Mouse (Mus musculus) heart, embryonic 15.5 days (tissue): ENCODE measurements around the gene Myh6. TPM values are rescaled to one million over a fixed set of nuclear protein-coding genes. Genes with fewer than 3 reads are reported as not detected.
A peak's percentile ranks its signal among the peaks of the same experiment; 100 is the strongest.
"Not testable (repeated sequence)": the region's sequence is repeated elsewhere in the genome, so short reads cannot be mapped to it uniquely, and the experiment has no call there.

Experiments used
- ATAC-seq: fragments of 200-750 bp; cut with Nextera tagmentation; replicated peaks from 2 replicates; pipeline ENCODE4 v1.8.0; 2017; ENCODE audit warnings: low read depth, moderate TSS enrichment; ENCODE audit not compliant: insufficient number of reproducible peaks, insufficient read depth, low FRiP score
- H3K27ac ChIP-seq: fragments of 300-500 bp; sonication (generic); 2 replicates; pipeline ENCODE4 v1.5.1; 2015; ENCODE audit warnings: mild to moderate bottlenecking, inconsistent platforms
- H3K27me3 ChIP-seq: fragments of 300-500 bp; sonication (generic); 2 replicates; pipeline ENCODE4 v1.6.1; 2015; ENCODE audit warnings: inconsistent platforms
- H3K36me3 ChIP-seq: fragments of 300-500 bp; sonication (generic); 2 replicates; pipeline ENCODE4 v1.6.1; 2015; ENCODE audit warnings: mild to moderate bottlenecking, inconsistent platforms
- H3K4me1 ChIP-seq: fragments of 300-500 bp; sonication (generic); replicated peaks from 2 replicates; pipeline ENCODE4 v1.6.1; 2015; ENCODE audit warnings: inconsistent platforms
- H3K4me2 ChIP-seq: fragments of 300-500 bp; sonication (generic); 2 replicates; pipeline ENCODE4 v1.6.1; 2015; ENCODE audit warnings: inconsistent platforms, mild to moderate bottlenecking, moderate library complexity
- H3K4me3 ChIP-seq: fragments of 300-500 bp; sonication (generic); 2 replicates; pipeline ENCODE4 v1.5.1; 2015; ENCODE audit warnings: mild to moderate bottlenecking, inconsistent platforms
- H3K9ac ChIP-seq: fragments of 300-500 bp; sonication (generic); 2 replicates; pipeline ENCODE4 v1.6.1; 2015; ENCODE audit warnings: mild to moderate bottlenecking, inconsistent platforms
- H3K9me3 ChIP-seq: fragments of 300-500 bp; sonication (generic); replicated peaks from 2 replicates; pipeline ENCODE4 v1.6.1; 2016; ENCODE audit warnings: inconsistent platforms
- WGBS: fragments of 180-500 bp; shearing (Covaris S2); methylation state at CpG from one replicate; pipeline ENCODE4 v1.1.7; 2015; ENCODE audit warnings: mixed read lengths; 5-methylcytosine and 5-hydroxymethylcytosine counted together
- polyA plus RNA-seq: library from polyadenylated mRNA; unstranded; fragments of >200 nt; fragmentation: Nextera tagmentation; extraction: Ambion mirVana; gene quantifications from 2 replicates; pipeline ENCODE4 v1.2.1, GENCODE M21; 2015

The Myh6 gene
- polyA plus RNA-seq, 1 experiment from 2014 or later, result 2,004 TPM

GRCm38 (mm10) chr14:55003878-55004855 lies 37.4 kb upstream of the Myh6 start:
- H3K4me1 ChIP-seq, result peaks cover 62% of the 10 kb centered on the region
- no peaks in the 10 kb centered on the region for H3K36me3 ChIP-seq
- peak; percentile 86 for ATAC-seq
- peak overlapping the region; percentile 57 for H3K4me2 ChIP-seq
- H3K9me3 ChIP-seq, result no peaks in the 10 kb centered on the region
- H3K27ac ChIP-seq, result peak overlapping the region; percentile 99
- no peaks in the 10 kb centered on the region for H3K27me3 ChIP-seq
- H3K4me3 ChIP-seq, result peak overlapping the region; percentile 28
- 33% methylated on average over 18 of the region's 18 CpGs for WGBS
- H3K9ac ChIP-seq, result peak overlapping the region; percentile 54

DNA sequence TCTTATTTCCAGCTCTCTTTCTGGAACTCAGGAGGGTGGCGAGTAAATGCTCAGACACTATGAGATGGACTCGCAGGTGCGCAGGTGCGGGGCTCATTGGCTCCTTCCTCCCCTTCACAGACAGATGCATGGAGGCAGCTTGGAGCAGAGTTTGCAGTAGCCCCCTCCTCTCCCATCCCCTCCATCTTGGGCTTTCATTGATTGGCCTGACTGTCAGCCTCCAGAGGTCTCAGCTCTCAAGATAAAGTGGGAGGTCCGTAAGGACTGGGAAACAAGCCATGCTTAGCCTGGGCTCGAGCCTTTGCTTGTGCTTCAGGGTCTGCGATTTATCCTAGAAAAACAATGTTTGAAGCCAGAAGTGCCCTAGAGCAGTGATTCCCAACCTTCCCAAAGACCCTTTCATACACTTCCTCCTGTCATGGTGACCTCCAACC lies 36.0 kb upstream of the Myh6 start:
- 23% methylated on average over 7 of the region's 7 CpGs for WGBS
- Histone ChIP-seq H3K4me2 (peak overlapping the region; percentile 29), H3K9me3 (no peaks in the 10 kb centered on the region), H3K36me3 (no peaks in the 10 kb centered on the region), H3K4me3 (no peak overlapping the region), H3K27me3 (no peaks in the 10 kb centered on the region), H3K27ac (peak overlapping the region; percentile 99), H3K9ac (0 out of 2 replicates have a peak overlapping the region, but pooled peaks have one; percentile 0), H3K4me1 (peaks cover 68% of the 10 kb centered on the region)
- no peak for ATAC-seq

- peaks cover 69% of the 10 kb centered on the region for H3K4me1 ChIP-seq
- H3K4me2 ChIP-seq, result peak overlapping the region; percentile 29
- H3K36me3 ChIP-seq, result no peaks in the 10 kb centered on the region
- H3K27me3 ChIP-seq, result no peaks in the 10 kb centered on the region
- no peak overlapping the region for H3K4me3 ChIP-seq
- no peaks in the 10 kb centered on the region for H3K9me3 ChIP-seq
- H3K9ac ChIP-seq, result 0 out of 2 replicates have a peak overlapping the region, but pooled peaks have one; percentile 0
- ATAC-seq, result no peak
- 29% methylated on average over 12 of the region's 12 CpGs for WGBS
- peak overlapping the region; percentile 99 for H3K27ac ChIP-seq
Measured at GRCm38 (mm10) chr14:55001938-55002686, 35.4 kb upstream of the Myh6 start.

- Histone ChIP-seq H3K27ac (peak overlapping the region; percentile 53), H3K4me2 (no peak overlapping the region), H3K4me3 (no peak overlapping the region), H3K36me3 (no peaks in the 10 kb centered on the region), H3K4me1 (peaks cover 66% of the 10 kb centered on the region), H3K9me3 (no peaks in the 10 kb centered on the region), H3K9ac (no peak overlapping the region), H3K27me3 (no peaks in the 10 kb centered on the region)
- WGBS, result 97% methylated on average over 2 of the region's 2 CpGs
- ATAC-seq, result no peak
Measured at GRCm38 (mm10) chr14:55001446-55001845, 34.7 kb upstream of the Myh6 start.

DNA sequence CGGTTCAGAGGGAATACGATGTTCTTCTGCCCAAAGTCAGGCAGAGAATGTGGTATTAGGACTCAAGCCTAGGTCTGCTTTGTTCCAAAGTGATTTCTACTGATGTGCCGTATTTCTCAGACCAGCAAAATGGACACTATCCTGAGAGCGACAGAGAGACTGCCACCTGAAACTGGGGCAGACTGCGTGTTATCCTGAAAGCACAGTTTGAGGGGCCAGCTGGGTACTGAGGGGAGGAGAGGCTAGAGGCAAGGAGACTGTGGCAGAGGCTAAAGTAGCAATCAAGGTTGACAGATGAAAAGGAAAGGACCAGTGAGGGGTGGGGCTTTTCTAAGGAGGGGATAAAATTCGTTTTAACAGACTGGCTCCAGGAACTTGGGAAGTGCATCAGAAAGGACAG lies 34.1 kb upstream of the Myh6 start:
- Histone ChIP-seq H3K4me3 (no peak overlapping the region), H3K9me3 (no peaks in the 10 kb centered on the region), H3K4me2 (no peak overlapping the region), H3K27ac (peak overlapping the region; percentile 6; the same call in 1 of the 2 replicates), H3K27me3 (no peaks in the 10 kb centered on the region), H3K9ac (no peak overlapping the region), H3K36me3 (no peaks in the 10 kb centered on the region), H3K4me1 (peaks cover 67% of the 10 kb centered on the region)
- no peak for ATAC-seq
- WGBS, result 78% methylated on average over 6 of the region's 6 CpGs

- WGBS, result 77% methylated on average over 5 of the region's 5 CpGs
- H3K27ac ChIP-seq, result peak overlapping the region; percentile 6; the same call in 1 of the 2 replicates
Measured at GRCm38 (mm10) chr14:54999868-55000267, 33.1 kb upstream of the Myh6 start.

DNA sequence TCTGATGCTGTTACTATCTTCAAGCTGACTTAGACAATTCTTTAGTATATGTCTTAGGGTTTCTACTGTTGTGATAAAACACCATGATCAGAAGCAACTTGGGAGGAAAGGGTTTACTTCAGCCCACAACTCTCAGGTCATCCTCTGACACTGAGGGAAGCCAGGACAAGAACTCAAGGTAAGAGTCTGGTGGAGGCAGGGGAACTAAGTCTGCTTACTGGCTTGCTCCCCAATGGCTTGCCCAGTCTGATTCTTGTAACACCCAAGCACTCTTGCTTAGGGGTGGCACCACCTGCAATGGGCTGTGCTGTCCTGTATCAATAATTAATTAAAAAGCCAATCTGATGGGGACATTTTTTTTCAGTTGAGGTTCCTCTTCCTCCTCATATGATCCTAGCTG lies 32.0 kb upstream of the Myh6 start:
- Histone ChIP-seq H3K4me3 (no peak overlapping the region), H3K27ac (peak overlapping the region; percentile 99), H3K4me2 (0 out of 2 replicates have a peak overlapping the region, but pooled peaks have one; percentile 48), H3K36me3 (no peaks in the 10 kb centered on the region), H3K9ac (no peak overlapping the region), H3K9me3 (no peaks in the 10 kb centered on the region), H3K4me1 (peaks cover 65% of the 10 kb centered on the region), H3K27me3 (no peaks in the 10 kb centered on the region)
- ATAC-seq, result no peak

More at GRCm38 (mm10) chr14:54999868-55000267, 33.1 kb upstream of the Myh6 start:
- not testable (repeated sequence) for H3K4me2 ChIP-seq, H3K9me3 ChIP-seq, ATAC-seq, H3K9ac ChIP-seq, H3K27me3 ChIP-seq, H3K36me3 ChIP-seq, H3K4me3 ChIP-seq
- H3K4me1 ChIP-seq, result peaks cover 71% of the 10 kb centered on the region

- Histone ChIP-seq H3K4me3 (peak overlapping the region; percentile 20), H3K4me2 (peak overlapping the region; percentile 48), H3K9me3 (no peaks in the 10 kb centered on the region), H3K36me3 (no peaks in the 10 kb centered on the region), H3K9ac (peak overlapping the region; percentile 64), H3K4me1 (peaks cover 51% of the 10 kb centered on the region), H3K27me3 (no peaks in the 10 kb centered on the region), H3K27ac (peak overlapping the region; percentile 99)
- ATAC-seq, result 0 out of 2 replicates have a peak, but pooled peaks have one; percentile 9
- 38% methylated on average over 4 of the region's 4 CpGs for WGBS
Measured at GRCm38 (mm10) chr14:54997297-54997696, 30.6 kb upstream of the Myh6 start.

GRCm38 (mm10) chr14:54996793-54997192 lies 30.1 kb upstream of the Myh6 start:
- peak overlapping the region; percentile 64 for H3K9ac ChIP-seq
- ATAC-seq, result peak; percentile 79
- H3K27ac ChIP-seq, result peak overlapping the region; percentile 99
- H3K4me3 ChIP-seq, result peak overlapping the region; percentile 20
- H3K27me3 ChIP-seq, result no peaks in the 10 kb centered on the region
- no peaks in the 10 kb centered on the region for H3K9me3 ChIP-seq
- H3K4me1 ChIP-seq, result peaks cover 46% of the 10 kb centered on the region
- H3K36me3 ChIP-seq, result no peaks in the 10 kb centered on the region
- H3K4me2 ChIP-seq, result peak overlapping the region; percentile 65
- 36% methylated on average over 9 of the region's 9 CpGs for WGBS

- no peak for ATAC-seq
- peak overlapping the region; percentile 65 for H3K4me2 ChIP-seq
- H3K9ac ChIP-seq, result peak overlapping the region; percentile 63
- no peaks in the 10 kb centered on the region for H3K27me3 ChIP-seq
- H3K36me3 ChIP-seq, result no peaks in the 10 kb centered on the region
- H3K4me1 ChIP-seq, result peaks cover 44% of the 10 kb centered on the region
- H3K9me3 ChIP-seq, result no peaks in the 10 kb centered on the region
- H3K27ac ChIP-seq, result peak overlapping the region; percentile 99
- WGBS, result 36% methylated on average over 14 of the region's 14 CpGs
- peak overlapping the region; percentile 55 for H3K4me3 ChIP-seq
Measured at GRCm38 (mm10) chr14:54995457-54996138, 28.9 kb upstream of the Myh6 start.

- Histone ChIP-seq H3K27ac (peak overlapping the region; percentile 99), H3K36me3 (no peaks in the 10 kb centered on the region), H3K4me2 (peak overlapping the region; percentile 65), H3K4me3 (peak overlapping the region; percentile 55), H3K27me3 (no peaks in the 10 kb centered on the region), H3K4me1 (peaks cover 38% of the 10 kb centered on the region), H3K9me3 (no peaks in the 10 kb centered on the region), H3K9ac (peak overlapping the region; percentile 63)
- no peak; the same call in 1 of the 2 replicates for ATAC-seq
Measured at GRCm38 (mm10) chr14:54994869-54995186, 28.1 kb upstream of the Myh6 start.
